Mouse (Mus musculus) stomach, postnatal 0 days (tissue): ENCODE measurements around the gene Ppfibp1.

Source experiments
- CTCF ChIP-seq: IDR thresholded peaks from 2 replicates; pipeline ENCODE4 v1.5.1; 2016; ENCODE audit warnings: antibody characterized with exemption, low read depth, mild to moderate bottlenecking, moderate library complexity
- EP300 ChIP-seq: optimal IDR thresholded peaks from 2 replicates; pipeline ENCODE3; 2016; ENCODE audit warnings: antibody characterized with exemption

- no peak for TF ChIP-seq CTCF
- no peak for TF ChIP-seq EP300
Observed at GRCm38 (mm10) chr6:146878926-146879325, 9.4 kb upstream of the Ppfibp1 start.
